Mouse (Mus musculus) bone marrow, adult 2 months (tissue): ENCODE results near the gene E130116L18Rik. TPM values are rescaled to one million over a fixed set of nuclear protein-coding genes. Genes with fewer than 3 reads are reported as not detected.
"Not testable (repeated sequence)": the region's sequence is repeated elsewhere in the genome, so short reads cannot be mapped to it uniquely, and the experiment has no call there.

Source experiments
- H3K27ac ChIP-seq: fragments of 200-500 bp; 2 replicates; pipeline ENCODE4 v1.5.1; 2012; ENCODE audit warnings: low read depth, mild to moderate bottlenecking, control low read depth, inconsistent platforms, low read length; ENCODE audit not compliant: control insufficient read depth, poor library complexity, insufficient read depth
- H3K4me1 ChIP-seq: fragments of 200-500 bp; 2 replicates; pipeline ENCODE4 v1.6.1; 2011; ENCODE audit warnings: low read length; ENCODE audit not compliant: control insufficient read depth, insufficient read depth
- H3K4me3 ChIP-seq: fragments of 200-500 bp; replicated peaks from 2 replicates; pipeline ENCODE3; 2011; ENCODE audit warnings: mild to moderate bottlenecking, low read depth, low read length, control low read depth; ENCODE audit not compliant: control insufficient read depth
- CTCF ChIP-seq: fragments of 200-500 bp; IDR thresholded peaks from 2 replicates; pipeline ENCODE4 v1.5.1; 2011; ENCODE audit warnings: low read length, control low read depth; ENCODE audit not compliant: control insufficient read depth, insufficient read depth
- POLR2A ChIP-seq: fragments of 200-500 bp; IDR thresholded peaks from 2 replicates; pipeline ENCODE4 v1.6.1; 2011; ENCODE audit warnings: low read depth, mild to moderate bottlenecking, control low read depth, low read length, borderline replicate concordance; ENCODE audit not compliant: control insufficient read depth
- WGBS: fragments of 180-500 bp; shearing (Covaris S2); methylation state at CpG from one replicate; pipeline ENCODE4 v1.1.7; 2018; 5-methylcytosine and 5-hydroxymethylcytosine counted together
- polyA plus RNA-seq: library from polyadenylated mRNA; stranded (reverse); fragments of >200 nt; gene quantifications from 2 replicates; pipeline ENCODE4 v1.2.4, GENCODE M21; 2011; ENCODE audit warnings: low replicate concordance; ENCODE audit not compliant: missing spikeins, insufficient read depth, insufficient read length

Gene E130116L18Rik
- polyA plus RNA-seq, 1 experiment, result not detected

DNA sequence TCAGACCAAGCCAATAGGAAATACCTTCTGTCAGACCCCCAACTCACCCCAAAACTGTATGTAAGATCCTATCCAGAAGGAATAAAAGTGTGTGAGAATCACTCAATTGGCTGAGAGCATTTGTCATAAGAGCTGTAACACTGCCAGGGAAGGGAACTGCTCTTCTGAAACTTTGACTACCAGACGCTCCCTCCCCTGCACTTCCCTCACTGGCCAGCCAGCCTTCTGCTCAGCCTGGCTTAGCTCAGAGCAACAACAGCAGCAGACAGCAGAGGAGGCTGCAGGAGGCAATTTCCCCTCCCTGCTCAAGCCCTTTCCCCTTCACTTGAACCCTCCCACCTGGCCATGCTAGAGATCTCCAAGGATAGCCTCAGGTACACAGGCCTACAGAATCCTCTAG lies 11.1 kb downstream of the E130116L18Rik start:
- Histone ChIP-seq H3K4me1 (no peaks in the 10 kb centered on the region; the same call in 1 of the 2 replicates), H3K27ac (no peak overlapping the region), H3K4me3 (no peak overlapping the region)
- no peak for TF ChIP-seq POLR2A
- no peak for TF ChIP-seq CTCF
- 57% methylated on average over 1 of the region's 1 CpGs for WGBS

DNA sequence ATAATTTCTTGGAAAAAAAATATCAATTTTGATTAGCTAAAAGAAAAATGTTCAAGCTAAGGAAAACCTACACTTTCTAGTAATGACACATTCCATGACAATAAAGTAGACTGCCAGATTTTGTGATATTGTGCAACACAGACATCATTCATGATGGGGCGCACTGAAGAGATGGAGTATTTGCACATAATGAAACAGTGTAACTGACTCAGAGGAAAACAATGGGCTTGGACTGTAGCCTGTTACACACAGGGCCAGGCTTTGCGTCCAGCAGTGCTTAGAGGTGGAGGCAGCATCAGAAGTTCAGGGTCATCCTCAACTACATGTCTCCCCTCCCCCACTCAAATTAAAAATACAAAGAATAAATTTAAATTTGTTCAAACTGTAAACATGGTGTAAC lies 32.4 kb downstream of the E130116L18Rik start:
- TF ChIP-seq POLR2A, result no peak
- no peak for TF ChIP-seq CTCF
- no peaks in the 10 kb centered on the region for H3K4me1 ChIP-seq
- WGBS, result 77% methylated on average over 2 of the region's 2 CpGs
- no peak overlapping the region for H3K4me3 ChIP-seq
- H3K27ac ChIP-seq, result no peak overlapping the region

DNA sequence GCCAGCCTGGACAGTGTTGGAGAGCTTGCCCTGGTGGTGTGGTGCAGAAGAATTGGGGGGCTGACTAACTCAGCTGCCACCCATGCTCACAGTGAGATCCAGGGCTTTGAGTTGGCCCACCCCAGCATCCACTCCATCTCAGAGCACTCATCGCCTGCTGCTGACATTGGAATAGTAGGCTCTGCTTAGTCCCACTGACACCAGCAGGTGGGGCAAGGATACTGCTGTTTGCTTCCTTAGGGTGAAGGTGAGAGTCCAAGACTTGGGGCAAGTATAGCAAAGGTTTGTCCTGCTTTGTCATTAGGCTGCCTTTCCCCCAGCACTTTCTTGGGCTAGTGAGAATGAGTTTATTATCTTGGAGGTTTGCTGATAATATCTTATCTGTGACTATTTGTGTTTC lies 34.2 kb downstream of the E130116L18Rik start:
- TF ChIP-seq POLR2A (no peak), CTCF (no peak)
- WGBS, result 59% methylated on average over 1 of the region's 1 CpGs
- Histone ChIP-seq H3K4me1 (no peaks in the 10 kb centered on the region), H3K4me3 (no peak overlapping the region), H3K27ac (no peak overlapping the region)

DNA sequence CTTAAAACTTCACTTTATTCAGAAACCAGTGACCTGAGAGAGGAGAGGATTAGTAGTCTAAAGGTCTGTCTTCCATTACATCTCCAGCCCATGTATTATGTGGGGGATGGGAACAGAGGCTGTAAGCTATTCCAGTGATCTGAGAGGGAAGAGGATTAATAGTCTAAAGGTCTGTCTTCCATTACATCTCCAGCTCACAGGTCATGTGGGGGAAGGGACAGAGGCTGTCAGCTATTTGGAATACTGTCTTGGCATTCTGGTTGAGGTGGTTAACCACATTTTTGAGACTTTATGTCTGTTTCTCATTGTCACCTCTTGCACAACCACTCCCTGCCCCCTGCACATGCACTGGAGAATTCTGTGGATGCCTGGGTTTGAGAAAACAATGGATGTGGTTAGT lies 35.2 kb downstream of the E130116L18Rik start:
- TF ChIP-seq POLR2A (no peak), CTCF (no peak)
- no peaks in the 10 kb centered on the region for H3K4me1 ChIP-seq
- H3K27ac ChIP-seq, result no peak overlapping the region

DNA sequence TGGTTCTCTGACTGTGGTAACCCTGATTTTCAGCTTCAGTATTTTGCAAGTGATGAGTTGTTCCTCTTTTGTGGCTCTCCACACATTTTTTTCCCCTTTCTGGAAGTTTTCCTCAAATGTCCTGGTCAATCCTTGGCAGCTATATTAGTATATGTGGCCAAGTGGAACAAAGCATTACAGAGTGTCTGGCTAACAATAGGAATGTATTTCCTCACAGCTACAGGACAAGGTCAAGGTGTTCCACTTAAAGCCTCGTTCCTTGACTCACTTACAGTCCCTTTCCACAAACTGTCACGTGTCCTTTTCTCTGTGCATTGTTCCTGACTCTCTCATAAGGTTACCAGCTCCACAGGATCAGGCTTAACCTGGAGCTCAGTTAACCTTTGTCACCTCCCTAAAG lies 38.4 kb downstream of the E130116L18Rik start:
- TF ChIP-seq CTCF (no peak), POLR2A (no peak)
- Histone ChIP-seq H3K4me3 (no peak overlapping the region), H3K27ac (no peak overlapping the region), H3K4me1 (no peaks in the 10 kb centered on the region; the same call in 1 of the 2 replicates)
- WGBS, result 40% methylated on average over 2 of the region's 2 CpGs

More for the DNA sequence above, 35.2 kb downstream of the E130116L18Rik start:
- no peak overlapping the region for H3K4me3 ChIP-seq

DNA sequence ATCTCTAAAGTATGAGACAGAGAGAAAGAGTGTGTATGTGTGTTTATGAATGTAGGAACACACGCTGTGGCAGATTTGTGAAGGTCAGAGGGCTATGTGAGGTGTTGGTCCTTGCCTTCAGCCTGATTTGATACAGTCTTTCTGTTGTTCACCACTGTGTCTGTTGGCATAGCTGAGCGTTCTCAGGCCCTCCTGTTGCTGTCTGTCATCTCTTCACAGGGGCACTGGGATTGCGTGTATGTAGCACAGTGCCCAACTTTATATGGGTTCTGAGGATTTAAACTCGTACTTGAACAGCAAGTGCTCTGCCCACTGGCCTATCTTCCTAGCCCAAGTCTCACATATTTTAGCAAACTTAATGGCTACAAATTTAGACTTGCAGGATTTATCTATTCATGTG lies 39.4 kb downstream of the E130116L18Rik start:
- H3K4me1 ChIP-seq, result no peaks in the 10 kb centered on the region; the same call in 1 of the 2 replicates
- TF ChIP-seq POLR2A, result no peak
- no peak for TF ChIP-seq CTCF
- no peak overlapping the region for H3K4me3 ChIP-seq
- WGBS, result 82% methylated on average over 4 of the region's 4 CpGs
- H3K27ac ChIP-seq, result no peak overlapping the region

DNA sequence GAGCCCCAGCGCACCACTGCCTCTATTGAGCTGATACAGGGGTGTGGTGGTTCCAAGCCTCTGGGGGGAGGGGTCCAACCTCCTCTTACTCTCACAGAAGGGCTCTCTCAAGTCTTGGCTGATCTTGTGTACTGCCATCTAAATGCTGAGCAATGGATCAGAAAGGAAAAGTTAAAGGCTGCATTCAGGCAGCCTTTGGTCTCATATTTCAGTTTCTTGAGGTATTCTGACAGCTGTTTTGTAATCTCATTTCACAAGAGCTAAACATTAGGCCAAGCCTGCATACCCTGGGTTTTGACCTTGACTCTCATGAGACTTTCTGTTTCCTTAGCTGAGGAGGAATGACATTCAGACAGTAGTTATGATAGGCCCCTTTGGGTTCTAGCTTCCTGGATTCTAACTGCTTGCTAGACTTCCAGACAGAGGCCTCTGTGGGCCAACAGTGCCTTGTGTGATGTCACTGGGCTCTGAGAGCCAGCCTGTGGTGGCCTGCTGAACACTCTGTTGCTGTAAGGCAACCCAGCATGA lies 41.9 kb downstream of the E130116L18Rik start, which contains the start of gene Galntl5:
Gene Galntl5, plus strand, starts transcription at position 457 of the 528 bp plus-strand sequence.
- H3K4me3 ChIP-seq, result no peak within 1 kb of the TSS
- no peak within 1 kb of the TSS for H3K27ac ChIP-seq
- no peaks in the 10 kb centered on the region; the same call in 1 of the 2 replicates for H3K4me1 ChIP-seq
- WGBS, result 76% methylated on average over 1 of the region's 1 CpGs
- no peak for TF ChIP-seq POLR2A
- no peak for TF ChIP-seq CTCF

DNA sequence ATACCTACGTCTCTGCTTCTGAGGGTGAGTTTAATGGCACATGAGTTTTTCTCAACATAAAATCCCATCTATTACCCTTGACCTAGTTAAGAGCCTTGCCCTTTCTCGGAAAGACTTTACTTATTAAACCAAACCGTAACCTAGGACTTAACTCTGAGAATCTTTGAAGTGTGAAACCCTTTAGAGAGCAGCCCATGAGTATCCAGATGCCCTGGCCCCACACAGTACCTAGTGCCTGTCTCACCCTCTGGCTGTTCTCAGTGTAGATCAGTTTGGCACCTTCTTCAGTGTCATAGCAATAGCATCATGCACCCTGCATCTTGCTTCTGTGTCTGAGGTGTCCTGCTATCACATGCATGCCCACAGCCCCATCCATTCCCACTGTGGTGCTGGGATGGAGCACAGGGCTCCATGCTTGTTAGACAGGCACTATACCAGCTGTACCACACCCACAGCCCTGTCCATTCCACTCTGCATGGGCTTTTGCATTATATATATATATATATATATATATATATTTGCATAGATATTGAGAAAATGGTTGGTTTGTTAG lies 42.9 kb downstream of the E130116L18Rik start:
- Histone ChIP-seq H3K27ac (no peak overlapping the region), H3K4me1 (no peaks in the 10 kb centered on the region; the same call in 1 of the 2 replicates), H3K4me3 (no peak overlapping the region)
- WGBS, result 81% methylated on average over 3 of the region's 3 CpGs
- TF ChIP-seq CTCF, result no peak
- no peak for TF ChIP-seq POLR2A

DNA sequence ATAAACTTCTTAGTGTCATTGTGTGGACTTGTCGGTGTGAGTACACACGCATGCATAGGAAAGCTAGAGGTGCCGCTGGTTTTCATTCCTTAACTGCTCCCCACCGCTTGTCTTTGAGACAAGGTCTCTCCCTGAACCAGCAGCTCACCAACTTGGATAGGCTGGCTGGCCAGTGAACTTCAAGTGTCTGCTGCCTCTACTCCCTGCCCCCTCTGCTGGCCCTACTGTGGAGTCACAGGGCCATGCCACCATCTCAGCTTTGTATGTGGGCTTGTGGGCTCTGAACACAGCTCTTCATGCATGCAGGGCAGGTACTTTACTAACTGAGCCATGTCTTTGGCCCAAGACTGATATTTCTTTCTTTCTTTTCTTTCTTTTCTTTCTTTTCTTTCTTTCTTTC lies 43.7 kb downstream of the E130116L18Rik start:
- Histone ChIP-seq H3K27ac (no peak overlapping the region), H3K4me3 (no peak overlapping the region), H3K4me1 (no peaks in the 10 kb centered on the region; the same call in 1 of the 2 replicates)
- TF ChIP-seq POLR2A (no peak), CTCF (peak; percentile 30; the same call in 1 of the 2 replicates)
- 92% methylated on average over 4 of the region's 4 CpGs for WGBS

DNA sequence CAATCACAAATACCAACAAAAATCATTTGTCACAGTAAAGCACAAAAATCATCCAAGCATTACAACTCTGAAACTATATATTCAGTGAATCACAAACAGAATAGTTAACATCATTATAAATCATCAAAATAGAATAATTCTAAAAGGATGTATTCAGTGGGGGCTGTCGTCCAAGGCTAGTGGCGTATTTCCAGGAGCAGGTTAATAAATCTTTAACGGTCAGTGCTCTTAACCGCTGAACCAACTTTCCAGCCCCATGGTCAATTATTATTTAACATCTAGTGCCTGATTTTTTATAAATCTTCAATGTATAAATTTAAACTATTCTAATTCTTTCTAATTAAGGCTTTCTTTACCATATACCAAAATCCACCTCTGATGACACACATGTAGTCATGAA lies 44.4 kb downstream of the E130116L18Rik start:
- H3K4me1 ChIP-seq, H3K4me3 ChIP-seq, H3K27ac ChIP-seq: not testable (repeated sequence)
- 84% methylated on average over 4 of the region's 4 CpGs for WGBS

DNA sequence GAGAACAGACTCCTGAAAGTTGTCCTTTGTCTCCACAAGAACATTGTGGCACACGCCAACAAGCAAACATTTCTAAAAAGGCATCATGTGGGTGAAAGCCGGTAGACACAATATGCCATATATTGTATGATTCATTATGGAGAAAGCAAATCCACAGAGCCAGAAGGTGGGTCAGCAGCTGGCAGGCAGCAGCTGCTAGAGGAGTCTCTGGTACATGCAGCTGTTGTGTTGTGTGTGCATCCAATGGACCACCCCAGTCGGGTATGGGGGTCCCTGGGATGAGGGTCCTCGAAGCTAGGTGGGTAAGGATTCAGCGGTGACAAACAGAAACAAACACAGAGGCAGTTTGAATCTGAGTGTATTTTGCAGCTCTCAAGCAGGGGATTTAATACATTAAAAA lies 45.0 kb downstream of the E130116L18Rik start:
- WGBS, result 86% methylated on average over 5 of the region's 5 CpGs
- H3K4me3 ChIP-seq, H3K4me1 ChIP-seq, H3K27ac ChIP-seq: not testable (repeated sequence)
